Mouse (Mus musculus) macrophage (primary cell): ENCODE results near the gene Gm21962. TPM values are rescaled to one million over a fixed set of nuclear protein-coding genes. Genes with fewer than 3 reads are reported as not detected.

Experiments used
- H3K27ac ChIP-seq: fragments of 350-480 bp; formaldehyde crosslinking; 2 replicates; pipeline ENCODE4 v1.9.0; 2021
- H3K36me3 ChIP-seq: fragments of 350-480 bp; formaldehyde crosslinking; 2 replicates; pipeline ENCODE4 v1.9.0; 2021; ENCODE audit errors: inconsistent target
- H3K4me3 ChIP-seq: fragments of 350-480 bp; formaldehyde crosslinking; 2 replicates; pipeline ENCODE4 v1.9.0; 2021; ENCODE audit errors: inconsistent target
- H3K79me2 ChIP-seq: fragments of 350-480 bp; formaldehyde crosslinking; 2 replicates; pipeline ENCODE4 v1.9.0; 2021; ENCODE audit errors: inconsistent target
- WGBS: methylation state at CpG from one replicate; pipeline ENCODE4 v1.1.7; 2026; ENCODE audit warnings: inconsistent platforms; ENCODE audit not compliant: missing documents; 5-methylcytosine and 5-hydroxymethylcytosine counted together
- polyA plus RNA-seq: library from polyadenylated mRNA; stranded (reverse); fragments of 250-400 nt; gene quantifications from 3 replicates; pipeline ENCODE4 v1.2.4, GENCODE M21; 2018; ENCODE audit warnings: inconsistent platforms

Gene Gm21962
- polyA plus RNA-seq, 1 experiment from 2014 or later = not detected

DNA sequence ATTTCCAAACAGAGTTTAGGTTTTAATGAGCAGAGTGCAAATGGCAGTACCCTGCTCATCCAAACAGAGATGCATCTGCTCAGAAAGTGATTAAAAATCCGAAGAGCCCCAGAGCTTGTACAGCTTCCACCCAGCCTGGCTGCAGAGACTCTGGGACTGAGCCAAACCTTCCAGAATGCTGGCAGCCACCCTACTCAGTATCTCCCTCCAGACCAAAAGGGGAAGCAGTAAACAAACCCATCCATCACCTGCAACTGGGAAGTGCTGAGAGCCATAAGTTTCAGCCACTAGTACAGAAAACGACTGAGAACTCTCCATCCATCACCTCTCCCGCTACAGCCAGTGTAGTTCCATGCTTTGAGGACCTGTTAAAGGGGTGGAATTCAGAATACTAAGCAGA is 9.6 kb downstream of the Gm21962 start:
- whole genome bisulfite sequencing = 4% methylated on average over 3 of the region's 3 CpGs
- Histone ChIP-seq H3K79me2 (no peaks in the 10 kb centered on the region), H3K27ac (no peak overlapping the region), H3K4me3 (no peak overlapping the region), H3K36me3 (no peaks in the 10 kb centered on the region)

DNA sequence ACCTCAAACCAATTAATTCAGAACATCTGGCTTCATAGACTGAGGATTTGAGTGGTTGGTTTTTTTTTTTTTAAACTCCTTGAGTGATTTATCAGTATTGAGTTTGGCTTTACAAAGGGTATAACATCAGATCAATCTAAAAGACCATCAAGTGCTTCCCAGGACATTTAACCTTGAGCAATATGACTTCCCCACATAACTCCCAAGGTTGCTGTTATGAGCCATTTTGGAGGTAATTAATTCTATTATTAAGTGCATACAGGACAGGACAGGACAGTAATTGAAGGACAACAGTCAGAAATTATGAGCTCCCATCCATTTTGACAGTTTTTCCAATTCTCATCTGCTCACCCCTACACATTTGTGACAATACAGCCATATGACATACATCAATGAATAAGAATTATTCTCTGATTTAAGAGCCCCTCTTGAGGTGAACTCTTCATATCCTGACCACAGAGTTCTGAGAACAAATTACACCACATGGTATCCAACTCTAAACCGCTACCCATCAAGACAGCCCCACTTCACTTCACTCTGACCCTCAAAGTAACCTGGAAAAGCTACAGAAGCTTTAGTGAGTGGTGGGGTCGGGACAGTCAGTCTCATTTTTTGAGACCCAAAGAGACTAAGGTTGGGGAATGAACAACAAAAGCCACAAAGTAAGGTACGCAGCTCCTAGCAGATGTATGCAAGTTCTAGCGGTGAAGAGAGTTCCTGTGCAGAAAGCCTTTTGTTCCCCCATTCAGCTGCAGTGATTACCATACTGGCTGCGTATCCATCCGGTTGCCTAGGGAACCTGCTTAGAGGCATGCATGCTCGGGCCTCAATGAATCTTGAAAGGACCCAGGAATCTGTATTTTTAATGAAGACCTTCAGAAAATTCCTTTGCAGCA is 11.8 kb downstream of the Gm21962 start:
- Histone ChIP-seq H3K4me3 (no peak overlapping the region), H3K27ac (no peak overlapping the region), H3K36me3 (no peaks in the 10 kb centered on the region), H3K79me2 (no peaks in the 10 kb centered on the region)
- 87% methylated on average over 7 of the region's 7 CpGs for WGBS

- 94% methylated on average over 6 of the region's 6 CpGs for whole genome bisulfite sequencing
- no peak overlapping the region for H3K4me3 ChIP-seq
- H3K27ac ChIP-seq = no peak overlapping the region
- H3K79me2 ChIP-seq = no peaks in the 10 kb centered on the region
- no peaks in the 10 kb centered on the region for H3K36me3 ChIP-seq
These were observed 12.6 kb downstream of the Gm21962 start for GRCm38 (mm10) chr3:137683807-137684403.

GRCm38 (mm10) chr3:137686932-137687331 is 15.6 kb downstream of the Gm21962 start:
- Histone ChIP-seq H3K4me3 (no peak overlapping the region), H3K79me2 (no peaks in the 10 kb centered on the region), H3K27ac (no peak overlapping the region), H3K36me3 (no peaks in the 10 kb centered on the region)
- 94% methylated on average over 2 of the region's 2 CpGs for WGBS

- H3K4me3 ChIP-seq = no peak overlapping the region
- H3K79me2 ChIP-seq = no peaks in the 10 kb centered on the region
- no peaks in the 10 kb centered on the region for H3K36me3 ChIP-seq
- no peak overlapping the region for H3K27ac ChIP-seq
These were observed 20.2 kb downstream of the Gm21962 start for GRCm38 (mm10) chr3:137691503-137691902.

GRCm38 (mm10) chr3:137715946-137716345 is 44.6 kb downstream of the Gm21962 start:
- no peak overlapping the region for H3K27ac ChIP-seq
- no peaks in the 10 kb centered on the region for H3K79me2 ChIP-seq
- WGBS = 52% methylated on average over 2 of the region's 2 CpGs
- no peak overlapping the region for H3K4me3 ChIP-seq
- H3K36me3 ChIP-seq = no peaks in the 10 kb centered on the region

DNA sequence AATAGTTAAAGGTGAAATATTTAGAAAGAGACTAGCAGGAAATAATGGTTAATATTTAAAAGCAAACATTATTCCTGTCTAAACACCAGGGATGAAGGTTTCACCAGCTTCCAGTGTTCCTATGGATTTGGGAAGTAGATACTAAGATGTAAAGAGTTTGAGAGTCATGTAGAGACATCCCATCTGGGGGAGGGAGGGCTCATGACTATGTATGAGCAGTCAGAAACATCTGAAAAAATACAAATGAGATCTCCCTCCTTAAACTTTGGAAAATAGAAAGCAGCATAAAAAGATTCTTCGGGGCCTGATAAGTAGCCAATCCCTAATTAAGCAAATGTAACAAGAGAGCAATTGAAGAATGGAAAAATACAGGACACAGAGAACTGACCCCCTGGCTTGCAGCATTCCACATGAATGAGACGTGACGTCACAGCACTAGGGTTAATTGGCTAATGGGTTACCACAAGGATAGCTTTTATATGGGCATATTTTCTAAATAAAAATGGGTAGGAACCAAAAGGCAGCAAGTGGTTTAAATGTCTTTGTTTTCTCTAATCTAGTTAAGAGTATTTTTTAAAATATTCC is 45.3 kb downstream of the Gm21962 start:
- Histone ChIP-seq H3K79me2 (no peaks in the 10 kb centered on the region), H3K27ac (no peak overlapping the region), H3K4me3 (no peak overlapping the region), H3K36me3 (no peaks in the 10 kb centered on the region)
- WGBS = 98% methylated on average over 3 of the region's 3 CpGs

Other genes with a start within 250 kb of the Gm21962 start
- gene Ddit4l, start 49.9 kb upstream of the Gm21962 start, polyA plus RNA-seq = 0.15 TPM in 1 of 3 replicates, not detected in the others
- 124 to 262 TPM (median 236 TPM) in 3 replicates for gene H2afz, start 193.0 kb downstream of the Gm21962 start, polyA plus RNA-seq
- gene Dnajb14, start 196.2 kb downstream of the Gm21962 start, polyA plus RNA-seq = 20.4 to 33.0 TPM (median 25.9 TPM) in 3 replicates
- gene Lamtor3, start 247.0 kb downstream of the Gm21962 start, polyA plus RNA-seq = 132 to 168 TPM (median 156 TPM) in 3 replicates